Mouse (Mus musculus): Measurements from ENCODE around the gene Ap2b1. TPM values are rescaled to one million over a fixed set of nuclear protein-coding genes. Genes with fewer than 3 reads are reported as not detected.

The Ap2b1 gene
- polyA plus RNA-seq, 1 experiment, result 32.1 TPM

- no peak for DNase-seq (ENCODE audit: low read depth, low spot score)
- WGBS, result 89% methylated on average over 9 of the region's 9 CpGs
Observed at GRCm38 (mm10) chr11:83382876-83383531, 84.2 kb downstream of the Ap2b1 start.

- DNase-seq (ENCODE audit: low read depth, low spot score), result no peak
- 87% methylated on average over 1 of the region's 1 CpGs for WGBS
Observed at GRCm38 (mm10) chr11:83383532-83383887, 84.7 kb downstream of the Ap2b1 start.

DNA sequence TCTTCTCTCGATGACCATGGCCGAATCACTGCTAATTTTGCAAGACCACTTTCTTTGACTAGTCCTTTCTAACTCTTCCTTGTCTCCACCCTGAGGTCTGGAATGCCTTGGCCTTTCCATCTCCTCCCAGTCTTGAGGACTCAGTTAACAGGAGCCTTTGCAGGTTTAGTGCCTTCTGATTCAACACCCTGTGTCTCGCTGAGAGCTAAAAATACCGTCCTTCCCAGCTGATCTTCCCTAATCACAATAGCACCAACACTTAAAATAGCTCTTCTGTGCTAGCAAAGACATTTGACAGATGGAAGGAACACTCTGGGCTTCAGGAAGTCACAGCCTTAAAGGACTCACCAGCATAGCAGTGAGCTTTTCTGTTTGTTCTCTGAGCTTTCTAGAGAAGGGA, 94.2 kb downstream of the Ap2b1 start:
- DNase-seq (ENCODE audit: low read depth, low spot score), result no peak
- 92% methylated on average over 4 of the region's 4 CpGs for WGBS

GRCm38 (mm10) chr11:83394802-83395439, 96.1 kb downstream of the Ap2b1 start:
- WGBS, result 70% methylated on average over 6 of the region's 6 CpGs
- DNase-seq (ENCODE audit: low read depth, low spot score), result no peak

GRCm38 (mm10) chr11:83397626-83398025, 98.8 kb downstream of the Ap2b1 start:
- DNase-seq (ENCODE audit: low read depth, low spot score), result no peak

DNA sequence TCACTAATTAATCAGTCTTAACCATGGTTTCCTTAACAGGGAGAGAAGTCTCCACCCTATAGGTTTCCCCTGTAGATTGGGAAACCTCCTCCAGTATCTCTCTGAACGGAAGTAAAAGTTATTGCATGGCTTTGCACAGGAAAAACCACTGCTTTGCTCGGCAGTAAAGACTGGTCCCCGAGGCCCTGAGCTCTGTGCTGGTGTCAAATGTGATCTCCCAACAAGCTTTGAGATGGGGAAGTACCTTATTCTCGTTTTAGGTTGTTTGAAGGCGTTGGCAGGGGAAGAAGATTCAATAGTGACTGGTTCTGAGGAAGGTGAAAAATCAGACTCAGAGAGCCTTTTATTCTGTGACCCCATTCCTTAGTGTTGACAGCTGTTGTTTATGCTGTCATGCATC, 99.9 kb downstream of the Ap2b1 start:
- WGBS, result 75% methylated on average over 5 of the region's 5 CpGs
- DNase-seq (ENCODE audit: low read depth, low spot score), result no peak

More at GRCm38 (mm10) chr11:83397626-83398025, 98.8 kb downstream of the Ap2b1 start:
- WGBS, result 85% methylated on average over 7 of the region's 7 CpGs

DNA sequence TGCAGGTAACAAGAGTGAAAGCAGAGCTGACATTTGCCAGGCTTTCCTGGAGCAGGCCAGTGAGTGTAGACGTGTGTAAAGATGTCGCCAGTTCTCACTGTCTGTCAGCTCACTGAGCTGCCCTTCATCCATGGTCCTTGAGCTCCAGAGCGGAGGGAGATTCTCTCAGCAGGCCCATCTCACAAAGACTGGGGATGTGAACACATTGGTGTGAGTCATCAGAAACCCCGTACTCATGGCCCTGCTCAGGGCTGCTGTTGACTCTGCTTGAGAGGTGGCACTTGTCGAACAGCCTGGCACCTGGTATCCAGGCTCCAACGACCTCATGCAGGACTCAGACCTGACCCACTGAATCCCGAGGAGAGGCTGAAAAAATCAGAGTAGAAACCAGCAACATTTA, 105.0 kb downstream of the Ap2b1 start:
- WGBS, result 83% methylated on average over 7 of the region's 7 CpGs

GRCm38 (mm10) chr11:83406391-83406790, 107.6 kb downstream of the Ap2b1 start:
- WGBS, result 65% methylated on average over 3 of the region's 3 CpGs
- no peak for DNase-seq (ENCODE audit: low read depth, low spot score)

More for the DNA sequence above, 105.0 kb downstream of the Ap2b1 start:
- DNase-seq (ENCODE audit: low read depth, low spot score), result no peak

GRCm38 (mm10) chr11:83408242-83408641, 109.4 kb downstream of the Ap2b1 start:
- 57% methylated on average over 8 of the region's 8 CpGs for WGBS
- no peak for DNase-seq (ENCODE audit: low read depth, low spot score)

DNA sequence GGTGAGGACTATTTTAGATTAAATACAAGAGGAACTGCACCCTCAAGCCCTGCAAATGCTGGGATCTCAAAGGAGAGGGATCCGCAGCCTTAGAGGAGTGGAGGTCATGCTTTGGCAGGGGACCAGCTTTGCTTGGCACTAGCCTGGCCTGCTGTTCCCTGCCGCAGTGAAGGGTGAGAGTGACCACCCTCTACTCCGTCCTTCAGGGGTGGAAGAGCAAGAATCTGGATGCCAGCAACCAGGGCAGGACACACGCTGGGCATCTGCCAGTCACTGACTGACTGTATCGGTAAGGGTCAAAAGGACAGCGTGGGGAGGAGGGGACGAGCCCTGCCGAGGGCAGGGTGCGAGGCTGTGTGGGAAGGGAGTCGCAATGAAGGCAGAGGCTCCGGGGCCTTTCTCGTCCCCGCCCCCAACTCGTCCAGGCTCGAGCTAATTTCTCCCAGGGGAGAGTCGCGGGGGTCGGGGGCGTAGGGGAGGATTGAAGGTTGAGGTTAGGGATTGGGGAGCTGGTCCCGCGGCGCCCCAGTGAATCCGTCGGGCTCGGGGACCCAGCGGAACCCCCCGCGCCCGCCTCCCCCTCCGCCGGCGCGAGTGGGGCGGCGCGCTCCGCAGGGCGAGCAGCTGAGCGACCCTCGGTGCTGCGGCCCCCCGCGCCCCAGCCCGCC, 110.4 kb downstream of the Ap2b1 start, which contains the start of gene Rasl10b:
TSS of gene Rasl10b (plus strand) at position 51 of the 668 bp plus-strand sequence.
- no peak for DNase-seq (ENCODE audit: low read depth, low spot score)

DNA sequence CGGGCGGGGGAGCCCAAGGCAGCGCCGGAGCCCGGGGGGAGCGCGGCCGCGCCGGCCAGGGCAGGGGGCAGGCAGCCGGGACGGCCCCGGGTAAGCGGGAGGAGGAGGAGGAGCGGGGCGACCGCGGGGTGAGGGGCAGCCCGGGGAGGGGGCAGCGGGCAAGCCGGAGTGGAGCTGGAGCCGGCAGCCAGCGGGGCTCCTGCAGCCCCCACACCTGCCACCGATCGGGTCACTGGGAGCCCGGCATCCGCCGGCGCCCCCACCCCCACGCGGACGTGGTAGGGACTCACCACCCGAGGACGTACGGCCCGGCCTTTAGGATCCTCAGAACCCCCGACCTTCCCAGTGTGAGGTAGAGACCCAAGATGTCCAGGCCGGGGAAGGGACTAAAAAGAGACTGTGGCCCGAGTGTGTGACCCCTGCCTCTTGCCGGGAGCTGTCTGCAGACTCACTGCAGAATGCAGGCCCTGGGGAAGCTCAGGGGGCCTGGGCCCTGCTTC, 111.0 kb downstream of the Ap2b1 start:
- 4% methylated on average over 39 of the region's 40 CpGs for WGBS
- no peak for DNase-seq (ENCODE audit: low read depth, low spot score)

More for the DNA sequence above, 110.4 kb downstream of the Ap2b1 start, which contains the start of gene Rasl10b:
- 3% methylated on average over 40 of the region's 44 CpGs for WGBS

DNA sequence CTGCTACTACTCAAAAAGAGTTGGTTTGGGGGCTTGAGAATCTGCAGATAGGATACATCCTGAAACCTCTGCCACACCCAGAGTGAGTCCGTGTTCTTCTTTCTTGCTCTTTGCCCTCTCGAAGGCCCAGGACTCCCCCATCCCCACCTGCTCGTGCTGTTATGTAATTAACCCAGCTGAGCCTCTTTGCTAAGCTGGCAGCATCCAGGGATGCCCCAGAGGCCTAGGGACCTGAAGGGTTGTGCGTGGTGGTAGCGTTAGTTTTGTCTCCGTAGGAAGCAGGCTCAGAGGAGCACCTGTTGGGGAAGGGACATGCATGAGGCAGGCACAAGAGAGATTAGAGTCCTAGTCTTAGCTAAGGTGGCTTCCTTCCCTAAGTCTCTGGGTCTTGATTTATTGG, 111.7 kb downstream of the Ap2b1 start:
- DNase-seq (ENCODE audit: low read depth, low spot score), result no peak
- WGBS, result 50% methylated on average over 6 of the region's 6 CpGs

DNA sequence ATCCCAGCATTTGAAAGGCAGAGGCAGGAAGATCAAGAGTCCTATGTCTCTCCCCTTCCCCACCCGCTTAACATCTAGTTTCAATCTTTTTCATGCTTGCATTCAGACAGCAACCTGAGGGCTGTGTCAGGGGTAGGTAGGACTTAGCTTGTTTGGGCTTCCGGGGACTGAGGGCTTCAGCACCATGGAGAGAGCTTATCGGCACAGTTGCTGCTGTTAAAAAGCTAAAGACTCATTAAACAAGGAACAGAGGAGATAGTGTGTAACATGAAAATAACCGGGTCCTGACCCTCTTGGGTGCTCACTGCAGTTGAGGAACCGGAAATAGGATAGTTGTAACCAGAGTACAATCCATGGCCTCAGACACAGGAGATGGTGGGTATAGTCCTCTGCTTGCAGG, 118.3 kb downstream of the Ap2b1 start:
- 3% methylated on average over 5 of the region's 5 CpGs for WGBS
- DNase-seq (ENCODE audit: low read depth, low spot score), result peak; percentile 13

DNA sequence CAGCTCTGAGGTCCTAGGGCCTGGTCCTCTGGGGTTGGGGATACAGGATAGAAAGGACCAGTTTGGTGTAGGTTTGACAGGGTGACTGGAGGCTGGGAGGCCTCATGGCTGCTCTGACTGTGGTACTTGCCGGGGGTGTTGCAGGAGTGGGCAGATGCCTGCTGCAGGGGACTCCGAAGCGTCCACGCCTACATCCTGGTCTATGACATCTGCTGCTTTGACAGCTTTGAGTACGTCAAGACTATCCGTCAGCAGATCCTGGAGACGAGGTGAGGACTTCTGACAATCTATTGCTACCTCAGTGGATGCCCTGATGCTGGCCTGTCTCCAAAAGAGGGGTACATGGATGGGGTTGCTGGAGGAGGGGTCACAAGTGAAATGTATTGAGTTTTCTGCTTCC, 118.9 kb downstream of the Ap2b1 start:
- DNase-seq (ENCODE audit: low read depth, low spot score), result no peak
- 82% methylated on average over 7 of the region's 7 CpGs for WGBS

- whole genome bisulfite sequencing, result 8% methylated on average over 38 of the region's 38 CpGs
- no peak for DNase-seq (ENCODE audit: low read depth, low spot score)
Observed at GRCm38 (mm10) chr11:83418566-83418965, 119.7 kb downstream of the Ap2b1 start.

DNA sequence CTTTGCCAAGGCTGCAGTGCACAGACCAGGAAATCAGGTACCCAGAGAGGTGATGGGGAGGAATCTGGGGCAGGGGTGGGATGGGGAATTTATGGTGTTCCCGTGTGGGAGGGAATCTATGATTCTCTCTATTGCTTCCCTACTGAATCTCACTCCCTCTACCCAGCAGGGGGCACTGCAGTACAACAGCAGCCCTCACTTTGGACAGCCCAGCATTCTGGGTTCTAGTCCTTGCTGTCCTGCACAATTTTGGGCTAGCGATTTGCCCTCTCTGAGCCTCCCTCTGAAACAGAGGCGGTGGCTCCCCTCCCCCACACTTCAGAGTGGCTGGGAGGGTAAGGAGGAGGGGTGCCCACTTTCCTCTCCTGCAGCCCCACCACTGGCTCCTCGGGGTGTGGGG, 121.5 kb downstream of the Ap2b1 start:
- no peak for DNase-seq (ENCODE audit: low read depth, low spot score)
- WGBS, result 48% methylated on average over 4 of the region's 4 CpGs

DNA sequence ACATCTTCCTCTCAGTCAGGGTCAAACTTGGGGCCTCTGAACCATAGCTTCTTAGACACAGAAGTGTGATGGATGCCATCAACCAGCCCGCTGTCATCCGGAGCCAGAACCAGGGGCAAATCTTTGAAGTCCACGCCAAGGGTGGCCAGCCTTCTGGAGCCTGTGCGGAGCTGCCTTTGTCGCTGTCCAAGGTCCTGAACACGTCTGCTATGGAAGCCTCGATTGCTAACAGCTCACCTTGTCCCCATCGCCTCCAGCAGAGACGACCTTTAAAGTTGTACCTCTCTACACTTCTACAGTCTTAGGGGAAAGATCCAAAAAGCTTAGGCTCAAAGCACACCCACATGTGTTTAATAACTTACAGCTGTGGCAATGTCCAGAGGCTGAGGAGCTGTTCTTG, 122.5 kb downstream of the Ap2b1 start:
- 3% methylated on average over 9 of the region's 9 CpGs for WGBS
- peak; percentile 28 for DNase-seq (ENCODE audit: low read depth, low spot score)

DNA sequence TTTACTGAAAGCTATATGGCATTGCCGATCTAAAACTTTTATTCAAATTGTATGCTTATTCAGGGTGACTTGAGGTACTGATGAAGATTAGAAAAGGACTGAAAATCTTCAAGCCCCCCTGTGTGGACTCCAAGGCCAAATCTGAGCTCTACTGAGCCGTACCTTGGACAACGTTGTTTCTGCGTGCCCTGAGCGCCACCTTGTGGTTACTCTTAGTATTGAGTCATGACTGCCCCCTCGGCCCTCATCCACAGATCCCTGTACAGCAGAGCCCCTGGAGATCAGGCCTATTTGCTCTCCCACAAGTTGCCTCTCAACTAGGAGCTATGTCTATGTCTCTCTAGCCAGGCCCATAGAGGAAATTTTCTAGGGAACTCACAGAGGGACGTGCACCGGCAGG, 125.9 kb downstream of the Ap2b1 start:
- 8% methylated on average over 8 of the region's 8 CpGs for WGBS
- DNase-seq (ENCODE audit: low read depth, low spot score), result peak; percentile 14

DNA sequence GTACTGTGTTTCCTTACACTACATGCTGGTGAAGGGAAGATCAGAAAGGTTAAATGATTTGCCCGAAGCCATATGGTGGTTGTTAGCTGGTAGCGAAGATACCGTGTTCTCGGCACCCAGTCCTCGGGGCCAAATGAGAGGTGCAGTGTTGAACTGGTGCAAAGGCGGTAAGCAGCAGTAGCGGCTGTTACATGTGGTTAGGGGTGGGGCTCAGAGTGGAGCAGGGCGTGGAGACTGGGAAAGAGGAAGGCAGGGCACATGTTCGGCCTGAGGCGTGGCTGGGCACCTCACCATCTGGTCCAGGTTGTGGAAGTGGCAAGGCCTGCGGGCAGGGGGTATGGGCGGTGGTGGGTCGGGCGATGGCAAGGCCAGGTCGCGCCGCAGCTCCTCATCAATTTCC, 128.1 kb downstream of the Ap2b1 start:
- WGBS, result 16% methylated on average over 17 of the region's 17 CpGs
- peak; percentile 18 for DNase-seq (ENCODE audit: low read depth, low spot score)

DNA sequence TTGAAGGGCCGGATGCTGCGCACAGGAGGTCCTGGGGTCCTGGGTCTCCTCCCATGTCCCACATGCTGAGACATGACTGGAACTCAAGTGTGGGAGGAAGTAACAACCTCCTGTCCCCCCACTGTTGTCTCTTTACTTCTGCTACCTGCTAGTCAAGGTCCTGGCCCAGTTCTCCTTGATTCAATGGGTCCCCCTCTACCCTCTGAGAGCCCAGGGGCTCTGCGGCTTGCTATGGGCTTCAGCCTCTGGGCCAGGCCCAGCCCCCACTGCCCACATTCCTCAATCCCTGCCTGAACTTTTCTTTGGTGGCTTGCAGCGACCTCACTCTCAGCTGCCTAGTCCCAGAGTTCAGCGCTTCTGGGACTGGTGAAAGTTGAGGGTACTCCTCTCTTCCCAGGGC, 130.5 kb downstream of the Ap2b1 start, which contains the start of gene Gas2l2:
TSS of gene Gas2l2 (minus strand) at position 101 of the 400 bp plus-strand sequence.
- no peak for DNase-seq (ENCODE audit: low read depth, low spot score)
- WGBS, result 59% methylated on average over 5 of the region's 5 CpGs

DNA sequence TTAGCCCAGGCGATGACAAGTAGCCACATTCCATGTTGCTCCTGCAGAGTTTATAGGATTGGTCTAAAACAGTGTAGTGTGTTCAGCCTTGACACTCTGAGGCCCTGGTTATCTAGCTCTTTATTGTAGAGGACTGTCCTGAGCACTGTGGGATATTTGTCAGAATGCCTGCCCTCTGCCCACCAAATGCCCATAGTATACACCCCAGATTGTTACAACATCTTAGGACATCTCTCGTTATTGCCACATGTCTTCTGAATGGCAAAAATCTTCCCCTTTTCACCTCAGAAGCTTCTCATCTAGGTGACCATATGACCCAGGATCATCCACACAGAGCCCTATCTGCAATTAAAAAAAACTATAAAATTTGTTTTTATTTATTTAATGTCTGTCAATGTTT, 133.7 kb downstream of the Ap2b1 start:
- DNase-seq (ENCODE audit: low read depth, low spot score), result no peak
- 66% methylated on average over 2 of the region's 2 CpGs for WGBS
